Mouse (Mus musculus) midbrain, embryonic 11.5 days (tissue): Measurements from ENCODE around the gene Trhde. TPM values are rescaled to one million over a fixed set of nuclear protein-coding genes. Genes with fewer than 3 reads are reported as not detected.

Experiments
- ATAC-seq: fragments of 200-750 bp; cut with Nextera tagmentation; 2 replicates; pipeline ENCODE4 v1.8.0; 2017; ENCODE audit warnings: moderate TSS enrichment, moderate library complexity; ENCODE audit not compliant: low FRiP score
- DNase-seq: peaks from one replicate; pipeline ENCODE4 v3.0.0; 2015; ENCODE audit warnings: low spot score; ENCODE audit errors: missing footprints
- H3K27ac ChIP-seq: fragments of 300-500 bp; sonication (generic); 2 replicates; pipeline ENCODE4 v1.5.1; 2014; ENCODE audit warnings: low read depth, low read length
- H3K27me3 ChIP-seq: fragments of 300-500 bp; sonication (generic); 2 replicates; pipeline ENCODE4 v1.6.1; 2014; ENCODE audit warnings: mild to moderate bottlenecking, low read length, moderate library complexity, mixed read lengths; ENCODE audit not compliant: control insufficient read depth, insufficient read depth
- H3K36me3 ChIP-seq: fragments of 300-500 bp; sonication (generic); 2 replicates; pipeline ENCODE4 v1.6.1; 2014; ENCODE audit warnings: mild to moderate bottlenecking, low read length, moderate library complexity, mixed read lengths; ENCODE audit not compliant: control insufficient read depth, insufficient read depth
- H3K4me1 ChIP-seq: fragments of 300-500 bp; sonication (generic); 2 replicates; pipeline ENCODE4 v1.6.1; 2014; ENCODE audit warnings: low read length; ENCODE audit not compliant: control insufficient read depth, insufficient read depth
- H3K4me2 ChIP-seq: fragments of 300-500 bp; sonication (generic); 2 replicates; pipeline ENCODE4 v1.6.1; 2014; ENCODE audit warnings: mild to moderate bottlenecking, moderate library complexity
- H3K4me3 ChIP-seq: fragments of 300-500 bp; sonication (generic); 2 replicates; pipeline ENCODE4 v1.5.1; 2014; ENCODE audit warnings: low read depth, low read length
- H3K9ac ChIP-seq: fragments of 300-500 bp; sonication (generic); 2 replicates; pipeline ENCODE4 v1.6.1; 2014; ENCODE audit warnings: low read length
- H3K9me3 ChIP-seq: fragments of 300-500 bp; sonication (generic); 2 replicates; pipeline ENCODE4 v1.6.1; 2016; ENCODE audit warnings: low read length; ENCODE audit not compliant: control insufficient read depth
- WGBS: fragments of 180-500 bp; shearing (Covaris S2); extraction: QIAGEN DNeasy Blood & Tissue Kit; methylation state at CpG from one replicate; pipeline ENCODE4 v1.1.7; 2014; 5-methylcytosine and 5-hydroxymethylcytosine counted together
- polyA plus RNA-seq: library from polyadenylated mRNA; unstranded; fragments of >200 nt; fragmentation: Nextera tagmentation; extraction: Ambion mirVana; gene quantifications from 2 replicates; pipeline ENCODE4 v1.2.1, GENCODE M21; 2014

Trhde gene
- polyA plus RNA-seq: 0.63 and 0.69 TPM in 2 replicates

- Histone ChIP-seq H3K36me3 (no peaks in the 10 kb centered on the region), H3K4me3 (peak within 1 kb of the TSS; percentile 57), H3K4me1 (peaks cover 7% of the 10 kb centered on the region), H3K27ac (no peak within 1 kb of the TSS), H3K9me3 (no peaks in the 10 kb centered on the region), H3K4me2 (peak within 1 kb of the TSS; percentile 93), H3K9ac (peak within 1 kb of the TSS; percentile 60), H3K27me3 (peaks cover 38% of the 10 kb centered on the region)
- DNase-seq (peak; percentile 96), ATAC-seq (peak; percentile 33)
- 2% methylated on average over 30 of the region's 30 CpGs for WGBS
Measured at GRCm38 (mm10) chr10:114802161-114802651, at the start of gene Trhde. Gene Trhde, minus strand, starts transcription at chr10:114802307.

DNA sequence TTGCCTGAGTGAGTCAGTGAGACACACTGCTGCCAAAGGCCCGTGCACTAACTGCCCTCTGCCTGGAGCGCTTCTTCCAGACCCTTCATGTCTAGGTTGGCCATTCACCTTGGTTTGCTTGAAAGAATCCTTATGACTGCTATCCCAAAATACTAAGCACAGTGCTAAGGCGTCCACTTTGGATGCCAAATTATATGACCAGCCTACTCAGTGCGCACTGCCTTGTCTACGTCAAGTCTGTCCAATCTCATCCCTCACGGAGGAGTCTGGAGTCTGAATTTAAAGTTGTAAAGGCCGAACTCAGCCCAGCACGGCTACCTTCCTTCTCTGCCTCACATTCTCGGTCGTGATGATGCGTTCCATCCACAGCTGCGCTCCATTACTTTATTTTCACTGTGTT, 39.9 kb upstream of the Trhde start:
- 91% methylated on average over 12 of the region's 12 CpGs for WGBS
- DNase-seq: no peak
- ATAC-seq: peak; percentile 19; the same call in 1 of the 2 replicates

DNA sequence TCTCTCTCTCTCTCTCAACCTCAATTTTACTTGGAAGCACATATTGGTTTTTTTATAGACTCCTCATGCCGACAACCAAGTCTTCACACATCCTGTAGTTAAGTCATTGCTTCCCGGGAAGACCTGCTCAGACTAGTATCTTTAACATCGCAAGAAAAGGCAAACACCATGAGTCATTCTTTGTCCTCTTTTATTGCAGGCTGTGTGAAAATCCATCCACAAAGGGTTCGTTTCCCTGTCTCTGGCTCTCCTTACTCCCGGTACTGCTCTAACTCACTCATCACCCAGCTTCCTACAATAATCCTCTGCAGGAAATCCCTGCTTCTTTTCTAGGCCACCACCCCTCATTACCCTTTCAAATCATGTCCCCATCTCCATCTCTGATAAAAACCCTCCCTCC, 39.3 kb upstream of the Trhde start:
- Histone ChIP-seq H3K27ac (no peak overlapping the region), H3K9me3 (no peaks in the 10 kb centered on the region), H3K27me3 (no peaks in the 10 kb centered on the region), H3K36me3 (no peaks in the 10 kb centered on the region), H3K4me2 (no peak overlapping the region), H3K4me1 (no peaks in the 10 kb centered on the region), H3K4me3 (no peak overlapping the region), H3K9ac (no peak overlapping the region)
- ATAC-seq: no peak
- no peak for DNase-seq
- WGBS: 58% methylated on average over 5 of the region's 5 CpGs

More for the DNA sequence above, 39.9 kb upstream of the Trhde start:
- Histone ChIP-seq H3K27me3 (no peaks in the 10 kb centered on the region), H3K4me2 (no peak overlapping the region), H3K4me3 (no peak overlapping the region), H3K27ac (no peak overlapping the region), H3K9me3 (no peaks in the 10 kb centered on the region), H3K9ac (no peak overlapping the region), H3K36me3 (no peaks in the 10 kb centered on the region), H3K4me1 (no peaks in the 10 kb centered on the region)

DNA sequence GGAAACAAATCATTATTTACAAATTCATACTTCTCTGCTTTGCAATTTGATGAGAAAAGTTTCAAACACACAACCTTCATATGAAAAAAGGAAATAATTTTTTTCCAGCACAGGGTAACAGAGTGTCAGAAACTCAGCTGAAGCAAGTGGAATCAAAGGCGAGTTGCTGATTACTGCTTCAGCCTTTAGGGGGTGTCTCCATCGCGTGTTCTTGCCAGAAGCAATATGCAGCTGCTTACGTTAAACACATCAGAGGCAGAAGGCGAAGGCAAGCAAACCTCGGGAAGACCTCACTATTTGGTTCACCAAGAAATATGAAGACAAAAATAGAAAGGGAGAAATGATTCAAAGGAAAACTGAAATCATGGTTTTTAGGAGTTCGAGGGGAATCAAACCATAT, 29.2 kb upstream of the Trhde start:
- no peak overlapping the region for H3K9ac ChIP-seq
- H3K4me1 ChIP-seq: no peaks in the 10 kb centered on the region
- no peaks in the 10 kb centered on the region for H3K27me3 ChIP-seq
- ATAC-seq: no peak
- H3K27ac ChIP-seq: no peak overlapping the region
- DNase-seq: no peak
- H3K9me3 ChIP-seq: no peaks in the 10 kb centered on the region
- WGBS: 52% methylated on average over 7 of the region's 7 CpGs
- no peak overlapping the region for H3K4me2 ChIP-seq
- no peaks in the 10 kb centered on the region for H3K36me3 ChIP-seq
- no peak overlapping the region for H3K4me3 ChIP-seq

DNA sequence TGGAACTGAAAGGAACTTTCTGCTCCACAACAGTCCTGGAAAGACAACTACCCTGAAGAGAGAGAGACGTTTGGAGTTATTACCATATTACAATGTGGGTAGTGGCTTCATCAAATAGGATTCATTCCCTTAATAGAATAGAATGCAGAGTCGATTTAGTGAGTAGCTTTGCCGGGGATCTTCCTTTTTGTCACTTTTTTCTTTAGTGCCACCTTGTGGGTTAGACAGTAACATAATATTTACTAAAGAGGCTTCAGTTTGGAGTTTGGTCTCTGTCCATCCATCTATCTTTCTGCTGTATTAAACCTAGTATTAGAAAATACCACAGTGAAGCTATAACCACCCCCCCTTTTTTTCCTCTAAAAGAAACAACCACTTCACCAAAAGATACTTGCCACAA, 6.7 kb upstream of the Trhde start:
- Histone ChIP-seq H3K27me3 (peaks cover 3% of the 10 kb centered on the region; the same call in 1 of the 2 replicates), H3K9me3 (no peaks in the 10 kb centered on the region), H3K4me3 (no peak overlapping the region), H3K36me3 (no peaks in the 10 kb centered on the region), H3K4me1 (no peaks in the 10 kb centered on the region), H3K27ac (no peak overlapping the region), H3K4me2 (no peak overlapping the region), H3K9ac (no peak overlapping the region)
- 52% methylated on average over 3 of the region's 3 CpGs for WGBS
- DNase-seq (no peak), ATAC-seq (no peak)

GRCm38 (mm10) chr10:114805884-114806283, 3.8 kb upstream of the Trhde start:
- Histone ChIP-seq H3K9ac (no peak overlapping the region), H3K27me3 (peaks cover 24% of the 10 kb centered on the region), H3K4me3 (no peak overlapping the region), H3K4me2 (no peak overlapping the region), H3K4me1 (peaks cover 4% of the 10 kb centered on the region), H3K27ac (no peak overlapping the region), H3K36me3 (no peaks in the 10 kb centered on the region), H3K9me3 (no peaks in the 10 kb centered on the region)
- peak; percentile 88 for DNase-seq
- ATAC-seq: no peak
- WGBS: 35% methylated on average over 3 of the region's 3 CpGs

DNA sequence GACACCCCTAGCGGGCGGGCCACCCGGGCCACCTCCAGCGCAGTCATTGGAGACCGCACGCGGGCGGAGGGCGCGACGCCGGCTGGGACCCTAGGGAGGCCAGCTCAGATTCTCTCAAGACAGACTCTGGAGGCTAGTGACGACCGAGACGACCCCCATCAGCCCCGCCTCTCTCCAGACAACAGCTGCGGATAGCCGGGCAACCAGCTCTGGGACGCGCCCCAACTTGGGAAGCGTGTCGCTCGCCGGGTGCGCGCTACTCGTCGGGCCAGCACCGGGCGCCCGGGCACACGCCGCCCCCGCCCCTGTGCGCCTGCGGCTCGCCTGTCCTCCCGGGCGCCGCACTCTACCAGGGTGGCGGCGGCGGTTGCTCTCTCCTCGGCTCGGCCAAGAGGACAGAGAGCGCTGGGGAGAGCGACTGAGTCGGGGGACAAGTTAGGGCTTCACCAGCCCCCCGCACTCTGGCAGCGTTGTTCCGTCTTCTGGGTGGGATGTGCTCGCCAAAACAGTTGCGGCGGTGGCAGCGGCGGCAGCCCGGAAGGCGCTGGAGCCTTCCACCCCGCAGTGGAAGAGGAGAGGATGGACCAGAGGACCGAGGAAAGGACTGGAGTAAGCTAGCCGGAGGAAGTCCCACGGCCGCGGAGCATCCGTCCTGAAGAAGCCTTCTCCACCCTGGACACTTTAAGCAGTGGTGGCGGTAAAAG, 498 bp downstream of the Trhde start:
- H3K4me1 ChIP-seq: peaks cover 7% of the 10 kb centered on the region
- H3K36me3 ChIP-seq: no peaks in the 10 kb centered on the region
- peak overlapping the region; percentile 93 for H3K4me2 ChIP-seq
- peak overlapping the region; percentile 57 for H3K4me3 ChIP-seq
- ATAC-seq (peak; percentile 91), DNase-seq (peak; percentile 96)
- H3K9ac ChIP-seq: peak overlapping the region; percentile 60
- WGBS: under 1% methylated on average over 64 of the region's 66 CpGs
- no peaks in the 10 kb centered on the region for H3K9me3 ChIP-seq
- H3K27ac ChIP-seq: no peak overlapping the region
- peaks cover 38% of the 10 kb centered on the region for H3K27me3 ChIP-seq

DNA sequence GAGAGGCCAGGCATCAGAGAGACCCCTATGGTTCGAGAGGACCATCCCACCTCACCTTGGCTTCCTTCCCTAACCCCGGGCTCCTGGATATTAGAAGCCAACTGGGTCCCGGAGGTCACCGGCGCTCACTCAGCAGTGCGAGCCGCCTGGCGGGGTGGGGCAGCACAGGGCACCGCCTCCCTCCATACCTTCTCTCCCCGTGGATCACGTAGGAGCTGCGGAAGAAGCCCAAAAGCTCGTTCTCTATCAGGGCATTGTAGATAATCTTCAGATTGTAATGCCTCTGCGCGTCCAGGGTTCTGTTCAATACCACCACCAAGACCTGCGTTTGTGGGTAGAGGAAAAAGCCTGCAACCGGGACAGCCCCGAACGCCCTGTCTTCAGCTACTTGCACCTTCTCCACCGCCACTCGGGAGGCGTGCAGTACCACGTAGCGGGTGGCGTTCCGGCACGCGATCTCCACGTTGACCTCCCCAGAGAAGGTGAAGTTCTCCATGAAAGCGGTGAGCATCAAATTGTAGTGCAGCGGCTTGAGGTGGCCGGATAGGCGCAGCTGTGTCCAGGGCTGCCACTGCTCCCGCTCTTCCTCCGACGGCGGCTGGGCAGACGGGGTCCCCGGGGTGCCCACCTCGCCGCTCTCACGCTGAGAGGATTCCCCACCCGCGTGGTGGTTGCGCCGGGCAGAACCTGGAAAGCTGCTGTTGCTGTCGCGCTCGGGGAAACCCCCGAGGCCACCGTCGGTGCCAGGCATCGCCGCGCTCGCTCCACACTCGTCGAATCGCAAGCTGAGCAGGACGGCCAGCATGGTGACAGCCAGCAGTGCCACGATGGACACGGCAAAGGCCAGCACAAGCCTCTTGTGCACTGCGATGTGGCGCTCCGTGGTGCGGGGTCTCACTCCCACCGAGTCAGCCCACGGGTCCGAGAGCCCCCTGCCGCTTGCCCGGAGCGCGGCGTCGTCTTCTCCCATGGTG, 1.5 kb downstream of the Trhde start:
- Histone ChIP-seq H3K36me3 (no peaks in the 10 kb centered on the region), H3K27me3 (peaks cover 38% of the 10 kb centered on the region), H3K4me3 (peak overlapping the region; percentile 57), H3K9ac (no peak overlapping the region), H3K27ac (no peak overlapping the region), H3K4me2 (peak overlapping the region; percentile 93), H3K9me3 (no peaks in the 10 kb centered on the region), H3K4me1 (peaks cover 7% of the 10 kb centered on the region)
- DNase-seq (peak; percentile 91), ATAC-seq (peak; percentile 66)
- WGBS: 7% methylated on average over 75 of the region's 75 CpGs

DNA sequence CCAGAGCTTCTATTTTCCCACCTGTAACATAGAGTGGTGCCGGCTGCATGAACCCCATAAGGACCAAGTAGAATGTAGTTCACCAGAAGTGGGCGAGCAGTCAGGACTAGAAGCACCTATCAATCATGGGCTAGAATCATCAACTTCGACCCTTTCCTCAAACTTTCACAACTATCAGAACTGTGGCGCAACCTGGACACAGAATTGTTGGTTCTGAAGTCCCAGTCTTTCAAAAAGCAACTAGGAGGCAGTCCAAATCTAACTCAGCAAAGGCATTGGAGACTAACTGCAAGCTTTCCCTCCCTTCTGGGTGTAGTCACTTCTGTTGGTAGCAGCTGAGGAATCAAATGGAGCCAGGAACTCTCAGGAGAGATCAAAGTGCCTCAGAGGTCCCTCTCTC, 2.6 kb downstream of the Trhde start:
- H3K36me3 ChIP-seq: no peaks in the 10 kb centered on the region
- WGBS: 89% methylated on average over 4 of the region's 4 CpGs
- H3K27me3 ChIP-seq: peaks cover 35% of the 10 kb centered on the region
- DNase-seq (no peak), ATAC-seq (no peak)
- no peak overlapping the region for H3K4me2 ChIP-seq
- H3K9me3 ChIP-seq: no peaks in the 10 kb centered on the region
- H3K4me3 ChIP-seq: no peak overlapping the region
- H3K4me1 ChIP-seq: peaks cover 7% of the 10 kb centered on the region
- no peak overlapping the region for H3K27ac ChIP-seq
- no peak overlapping the region for H3K9ac ChIP-seq
